Mouse (Mus musculus) olfactory bulb, adult 2 months (tissue): ENCODE data around the gene Sim1. TPM values are rescaled to one million over a fixed set of nuclear protein-coding genes. Genes with fewer than 3 reads are reported as not detected.

Source experiments
- H3K27ac ChIP-seq: fragments of 200-500 bp; 2 replicates; pipeline ENCODE4 v1.5.1; 2012; ENCODE audit warnings: low read depth, low read length; ENCODE audit not compliant: insufficient read depth
- H3K4me1 ChIP-seq: fragments of 200-500 bp; 2 replicates; pipeline ENCODE4 v1.6.1; 2012; ENCODE audit warnings: low read length; ENCODE audit not compliant: control insufficient read depth, insufficient read depth
- H3K4me3 ChIP-seq: fragments of 200-500 bp; 2 replicates; pipeline ENCODE4 v1.5.1; 2012; ENCODE audit warnings: mild to moderate bottlenecking, low read depth, low read length, moderate library complexity; ENCODE audit not compliant: insufficient read depth
- CTCF ChIP-seq: fragments of 200-500 bp; IDR thresholded peaks from 2 replicates; pipeline ENCODE4 v1.5.1; 2012; ENCODE audit warnings: low read depth, mild to moderate bottlenecking, low read length, moderate library complexity; ENCODE audit not compliant: insufficient read depth
- POLR2A ChIP-seq: fragments of 200-500 bp; IDR thresholded peaks from 2 replicates; pipeline ENCODE4 v1.6.1; 2012; ENCODE audit warnings: mild to moderate bottlenecking, low read depth, low read length, moderate library complexity; ENCODE audit not compliant: insufficient read depth
- whole genome bisulfite sequencing: fragments of 180-500 bp; shearing (Covaris S2); methylation state at CpG from one replicate; pipeline ENCODE4 v1.1.7; 2018; 5-methylcytosine and 5-hydroxymethylcytosine counted together
- polyA plus RNA-seq: library from polyadenylated mRNA; stranded (reverse); fragments of >200 nt; gene quantifications from 2 replicates; pipeline ENCODE4 v1.2.4, GENCODE M21; 2012; ENCODE audit warnings: low replicate concordance; ENCODE audit not compliant: missing spikeins, insufficient read depth, insufficient read length

Sim1 gene
- polyA plus RNA-seq, 1 experiment, result not detected

GRCm38 (mm10) chr10:51014901-51015300, 120.3 kb downstream of the Sim1 start:
- 69% methylated on average over 2 of the region's 2 CpGs for WGBS
- TF ChIP-seq POLR2A (no peak), CTCF (no peak)
- Histone ChIP-seq H3K27ac (no peak overlapping the region), H3K4me1 (no peaks in the 10 kb centered on the region), H3K4me3 (no peak overlapping the region)

GRCm38 (mm10) chr10:51015362-51015761, 120.8 kb downstream of the Sim1 start:
- Histone ChIP-seq H3K27ac (no peak overlapping the region), H3K4me1 (no peaks in the 10 kb centered on the region), H3K4me3 (no peak overlapping the region)
- WGBS, result 88% methylated on average over 1 of the region's 1 CpGs
- TF ChIP-seq CTCF, result no peak

- 64% methylated on average over 9 of the region's 9 CpGs for WGBS
These were observed 129.0 kb downstream of the Sim1 start for GRCm38 (mm10) chr10:51023308-51024279.

More at GRCm38 (mm10) chr10:51023308-51024279, 129.0 kb downstream of the Sim1 start:
- Histone ChIP-seq H3K4me3 (no peak overlapping the region), H3K4me1 (no peaks in the 10 kb centered on the region), H3K27ac (no peak overlapping the region)
- TF ChIP-seq POLR2A, result no peak
